Mouse (Mus musculus) MEL (cell line): ENCODE data around the gene Mef2b.

Source experiments
- KAT2A ChIP-seq: conservative IDR thresholded peaks from 2 replicates; pipeline ENCODE4 v1.6.1; 2012; ENCODE audit warnings: low read depth, low read length, improper control_type of control experiment, inconsistent platforms
- ZNF384 ChIP-seq: IDR thresholded peaks from 2 replicates; pipeline ENCODE4 v1.6.1; 2012; ENCODE audit warnings: low read depth, mild to moderate bottlenecking, inconsistent platforms, low read length, improper control_type of control experiment

- no peak for TF ChIP-seq ZNF384
- TF ChIP-seq KAT2A: no peak
Observed at GRCm38 (mm10) chr8:70194191-70194590, 54.7 kb downstream of the Mef2b start.
